Mouse (Mus musculus) c-Kit-positive CD71-positive TER-119-negative erythroid progenitor cells, embryonic 14.5 days (primary cell): ENCODE data around the gene Apoc1.

ENCODE experiments used
- DNase-seq: peaks from one replicate; pipeline ENCODE4 v3.0.0-alpha.2; 2013; ENCODE audit warnings: low read depth

Gene Apoc1

GRCm38 (mm10) chr7:19685374-19685773 is 7.1 kb downstream of the Apoc1 start:
- DNase-seq, result no peak

DNA sequence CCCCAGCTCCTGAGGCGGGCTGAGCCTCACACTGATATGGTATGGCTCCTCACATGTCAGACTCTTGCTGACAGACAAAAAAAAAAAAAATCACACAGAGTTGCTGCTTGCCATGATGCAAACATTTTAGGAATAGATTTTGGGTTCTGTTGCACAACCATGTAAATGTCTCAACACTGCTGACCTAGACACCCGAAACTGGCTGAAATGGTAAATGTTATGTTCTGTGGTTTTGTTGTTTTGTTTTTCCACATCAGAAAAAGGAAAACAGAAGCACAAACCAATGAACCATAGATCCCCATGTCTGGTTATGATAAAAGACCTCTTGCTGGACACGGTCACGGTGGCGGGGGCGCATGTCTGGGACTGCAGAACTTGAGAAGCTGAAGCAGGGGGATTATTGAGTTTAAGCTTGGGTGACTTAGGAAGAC is 8.7 kb downstream of the Apoc1 start:
- DNase-seq, result no peak

GRCm38 (mm10) chr7:19682979-19683378 is 9.5 kb downstream of the Apoc1 start:
- DNase-seq, result no peak

DNA sequence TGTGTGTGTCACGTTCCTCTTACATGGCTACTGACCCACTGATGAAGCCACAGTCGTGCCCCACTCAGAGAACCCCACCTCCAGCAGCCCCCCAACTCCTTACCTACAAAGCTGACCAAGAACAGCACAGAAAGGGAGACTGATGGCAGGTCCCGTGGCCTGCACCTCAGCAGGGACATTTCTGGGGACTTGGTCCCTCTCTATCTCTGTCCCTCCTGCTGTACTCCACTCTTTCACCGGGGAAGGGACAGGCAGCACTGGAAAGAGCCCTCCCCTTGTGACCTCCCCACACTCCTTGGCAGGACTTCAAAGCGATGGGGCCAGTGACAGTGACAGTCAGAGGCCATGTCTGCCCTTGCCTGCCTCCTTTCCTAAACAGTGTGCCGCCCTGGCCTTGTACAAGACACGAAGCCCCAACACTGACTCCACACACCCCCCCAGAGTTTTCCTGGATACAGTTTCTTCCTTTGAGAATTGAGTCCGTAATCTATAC is 11.2 kb downstream of the Apoc1 start, which contains the start of the genes Gm44805 and Apoc4:
Gm44805 (minus strand) TSS at position 222 of the 493 bp plus-strand sequence.
Apoc4 (minus strand) TSS at position 278 of the 493 bp plus-strand sequence.
- no peak for DNase-seq

DNA sequence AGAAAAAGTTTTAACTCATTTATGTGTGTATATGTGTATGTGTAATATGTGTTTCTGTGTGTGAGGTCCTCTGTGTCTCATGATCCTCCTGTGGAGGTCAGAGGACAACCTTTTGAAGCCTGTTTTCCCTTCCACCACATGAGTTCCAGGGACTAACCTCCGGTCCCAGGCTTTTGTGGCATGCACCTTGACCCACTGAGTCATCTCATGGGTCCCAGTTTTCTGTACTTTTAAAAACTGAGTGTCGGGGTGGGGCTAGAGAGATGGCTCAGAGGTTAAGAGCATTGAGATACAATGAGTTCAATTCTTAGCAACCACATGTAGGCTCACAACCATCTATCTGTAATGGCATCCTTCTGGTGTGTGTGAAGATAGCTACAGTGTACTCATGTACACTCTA is 11.8 kb downstream of the Apoc1 start:
- no peak for DNase-seq

GRCm38 (mm10) chr7:19678901-19679300 is 13.6 kb downstream of the Apoc1 start:
- no peak for DNase-seq

GRCm38 (mm10) chr7:19677872-19678271 is 14.6 kb downstream of the Apoc1 start, which contains the start of gene Apoc2:
Apoc2 (minus strand) TSS chr7:19677941.
- DNase-seq, result no peak

GRCm38 (mm10) chr7:19676662-19677061 is 15.8 kb downstream of the Apoc1 start:
- no peak for DNase-seq

GRCm38 (mm10) chr7:19675824-19676223 is 16.6 kb downstream of the Apoc1 start:
- no peak for DNase-seq

- DNase-seq, result no peak
Measured at GRCm38 (mm10) chr7:19673083-19673699, 19.3 kb downstream of the Apoc1 start.

GRCm38 (mm10) chr7:19671511-19671910 is 20.9 kb downstream of the Apoc1 start:
- no peak for DNase-seq

GRCm38 (mm10) chr7:19668947-19669721 is 23.3 kb downstream of the Apoc1 start:
- peak; percentile 93 for DNase-seq

GRCm38 (mm10) chr7:19667434-19667833 is 25.0 kb downstream of the Apoc1 start:
- no peak for DNase-seq

DNA sequence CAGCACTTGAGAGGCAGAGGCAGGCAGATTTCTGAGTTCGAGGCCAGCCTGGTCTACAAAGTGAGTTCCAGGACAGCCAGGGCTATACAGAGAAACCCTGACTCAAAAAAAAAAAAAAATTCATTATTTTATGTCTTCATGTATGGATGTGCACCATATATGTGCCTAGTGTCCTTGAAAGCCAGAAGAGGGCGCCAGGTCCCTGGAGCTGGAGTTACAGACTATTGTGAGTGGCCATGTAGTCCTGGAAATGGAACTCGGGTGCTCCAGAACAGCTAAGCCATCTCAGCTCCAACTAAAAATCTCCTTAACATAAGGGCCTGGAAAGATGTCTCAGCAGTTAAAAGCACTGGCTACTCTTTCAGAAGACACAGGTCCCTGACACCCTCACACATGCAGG is 25.7 kb downstream of the Apoc1 start:
- no peak for DNase-seq

DNA sequence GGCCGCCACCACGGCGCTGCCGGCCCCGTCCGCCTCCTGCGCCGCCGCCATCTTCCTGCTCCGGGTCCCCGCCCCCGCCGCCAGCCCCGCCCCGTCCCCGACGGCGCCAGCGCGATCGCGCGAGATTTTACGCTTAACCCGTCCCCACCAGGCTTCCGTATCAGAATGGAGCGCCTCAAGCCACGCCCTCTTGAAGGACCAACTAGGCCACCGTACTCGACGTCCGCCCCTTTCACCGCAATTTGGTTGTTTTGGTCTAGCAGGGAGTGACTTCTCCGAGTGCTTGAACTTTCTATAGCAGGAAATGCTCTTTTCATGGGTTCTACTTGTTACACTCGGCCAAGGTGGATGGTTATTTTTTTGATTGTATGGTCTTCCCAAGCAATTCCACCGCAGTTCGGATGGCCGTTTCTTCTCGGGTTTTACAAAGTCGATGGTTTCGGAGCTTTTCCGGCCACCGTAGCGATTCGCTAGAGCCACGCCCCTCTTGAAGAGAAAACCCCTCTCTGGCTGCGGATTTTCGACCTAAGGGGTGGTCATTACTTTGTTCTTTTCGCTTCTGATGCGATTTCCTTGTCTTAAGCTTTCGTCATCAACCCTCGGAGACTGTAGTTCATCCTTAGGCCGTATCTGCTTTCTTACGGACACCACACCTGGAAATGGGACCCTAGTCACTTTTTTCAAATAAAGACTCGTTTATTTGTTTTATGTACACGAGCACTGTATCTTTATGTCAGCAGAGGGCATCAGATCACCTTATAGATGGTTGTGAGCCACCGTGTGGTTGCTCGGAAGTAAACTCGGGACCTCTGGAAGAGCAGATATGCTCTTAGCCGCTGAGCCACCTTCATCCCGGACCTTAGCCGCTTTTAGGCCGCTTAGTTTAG is 27.3 kb downstream of the Apoc1 start, which contains the start of gene Clptm1:
Clptm1 (minus strand) TSS at position 79 of the 887 bp plus-strand sequence.
- peak; percentile 96 for DNase-seq

DNA sequence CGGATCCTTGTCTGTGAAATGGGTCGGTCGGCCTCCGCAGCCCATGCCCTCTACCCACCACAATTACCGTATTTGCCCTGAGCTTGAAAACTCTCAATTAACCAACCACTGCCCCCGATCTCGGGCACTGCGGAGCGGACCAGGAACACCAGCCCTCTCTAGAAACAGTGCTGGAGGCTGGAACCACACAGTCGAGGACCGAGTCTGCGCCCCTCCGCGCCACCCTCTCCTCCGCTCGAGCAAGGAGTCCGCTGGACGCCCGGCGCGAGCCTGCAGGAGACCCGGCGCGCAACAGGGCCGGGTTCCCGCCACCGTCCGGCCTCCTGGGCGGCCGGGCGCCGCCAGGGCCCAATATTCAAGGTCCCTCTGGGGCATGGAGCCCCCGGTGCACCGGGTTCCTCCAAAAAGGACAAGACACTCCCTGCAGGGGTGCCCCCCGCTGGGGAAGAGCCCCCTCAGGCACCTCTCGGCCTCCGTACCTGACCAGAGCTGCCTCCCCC is 28.0 kb downstream of the Apoc1 start:
- DNase-seq, result no peak

DNA sequence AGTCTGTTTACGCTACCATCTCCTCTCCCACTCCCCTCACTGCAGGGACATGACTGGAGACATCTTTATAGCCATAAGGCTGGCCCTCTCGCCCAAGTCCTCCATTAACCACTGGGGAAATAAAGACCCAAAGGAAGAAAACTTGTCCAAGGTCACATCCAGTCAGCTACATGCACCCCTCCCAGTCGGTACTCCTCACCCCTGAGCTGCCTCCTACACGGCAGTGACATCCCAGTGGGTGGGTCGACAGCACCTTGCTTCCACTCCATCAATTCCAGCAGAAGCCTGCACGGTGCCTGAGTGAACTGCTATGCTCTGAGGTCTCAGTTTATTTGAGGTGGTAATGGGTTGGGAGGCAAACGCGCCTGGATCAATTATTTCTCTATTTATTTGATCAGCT is 28.5 kb downstream of the Apoc1 start:
- no peak for DNase-seq

- DNase-seq, result no peak
Measured at GRCm38 (mm10) chr7:19652614-19653013, 39.8 kb downstream of the Apoc1 start.

- DNase-seq, result no peak
Measured at GRCm38 (mm10) chr7:19651063-19651786, 41.2 kb downstream of the Apoc1 start.

DNA sequence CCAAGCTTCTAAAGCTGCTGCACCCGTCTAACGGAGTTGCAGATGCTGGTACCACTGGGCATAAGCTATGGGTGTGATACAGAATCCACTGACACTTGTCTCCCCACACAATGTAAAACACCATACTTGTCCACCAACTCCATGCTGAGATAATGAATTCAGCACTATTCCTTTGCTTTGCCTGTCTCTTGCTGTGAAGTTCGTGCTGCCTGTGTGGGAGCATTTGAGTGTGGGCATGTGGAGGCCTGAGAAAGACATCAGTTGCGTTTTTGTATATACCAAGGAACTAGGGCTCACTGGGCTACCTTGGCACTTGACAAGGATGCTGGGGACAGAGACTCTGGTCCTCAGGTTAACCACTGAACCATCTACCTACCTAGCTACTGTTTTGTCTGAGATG is 51.2 kb downstream of the Apoc1 start:
- no peak for DNase-seq
